Mouse (Mus musculus): ENCODE results near the gene Mfsd4a. TPM values are rescaled to one million over a fixed set of nuclear protein-coding genes. Genes with fewer than 3 reads are reported as not detected.
A peak's percentile ranks its signal among the peaks of the same experiment; 100 is the strongest.

The Mfsd4a gene
- polyA plus RNA-seq, 1 experiment = 14.0 TPM

DNA sequence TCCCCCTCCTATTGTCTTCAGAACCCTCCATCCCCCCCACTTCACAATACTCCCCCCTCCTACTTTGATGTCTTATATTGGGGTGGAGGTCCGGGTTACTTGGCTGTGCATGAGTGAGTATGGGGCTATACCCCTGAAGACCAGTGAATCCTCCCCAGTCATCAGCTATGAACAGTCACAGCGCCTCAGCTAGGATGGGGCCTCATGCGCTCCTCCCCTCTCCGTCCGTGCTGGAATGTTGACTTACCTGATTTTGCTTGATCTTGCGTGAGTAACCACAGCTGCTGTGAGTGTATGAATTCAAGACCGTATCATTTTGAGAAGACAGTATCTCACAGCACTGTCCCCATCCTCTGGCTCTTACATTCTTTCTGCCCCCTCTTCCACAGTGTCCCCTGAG lies 48.0 kb downstream of the Mfsd4a start:
- 93% methylated on average over 7 of the region's 7 CpGs for WGBS
- no peak overlapping the region for H3K4me3 ChIP-seq (ENCODE audit: low read depth, low read length)
- no peaks in the 10 kb centered on the region for H3K27me3 ChIP-seq (ENCODE audit: control insufficient read depth, insufficient read depth, low read length)
- H3K36me3 ChIP-seq (ENCODE audit: control insufficient read depth, insufficient read depth, low read length) = peaks cover 73% of the 10 kb centered on the region
- H3K27ac ChIP-seq (ENCODE audit: insufficient read depth, low read depth, low read length) = no peak overlapping the region
- peaks cover 2% of the 10 kb centered on the region; the same call in 1 of the 2 replicates for H3K4me1 ChIP-seq (ENCODE audit: control insufficient read depth, insufficient read depth, insufficient read length, low read length)
- TF ChIP-seq POLR2A (IDR thresholded peaks at IDR 0.05; ENCODE audit: low read depth, low read length) = no peak
- TF ChIP-seq CTCF (IDR thresholded peaks at IDR 0.05; ENCODE audit: extremely low read depth, insufficient read length, insufficient replicate concordance, low read depth, low read length) = no peak

DNA sequence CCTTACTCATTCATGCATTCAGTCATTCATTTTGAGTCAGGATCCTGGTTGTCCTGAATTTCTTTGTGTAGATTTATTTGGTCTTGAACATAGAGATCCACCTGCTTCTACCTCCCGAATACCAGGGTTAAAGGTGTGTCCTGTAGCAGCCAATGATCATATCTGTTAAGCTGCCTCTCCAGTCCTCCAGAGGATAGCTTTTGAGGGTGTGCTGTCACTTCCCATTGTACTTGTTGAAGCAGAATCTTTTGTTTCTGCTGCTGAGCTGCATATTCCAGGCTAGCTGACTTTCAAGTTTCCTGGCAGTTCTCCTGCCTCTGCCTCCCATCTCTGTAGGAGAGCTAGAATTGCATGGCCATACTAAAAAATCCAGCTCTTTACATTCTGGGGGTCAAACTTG lies 51.2 kb downstream of the Mfsd4a start:
- Histone ChIP-seq H3K4me1 (ENCODE audit: control insufficient read depth, insufficient read depth, insufficient read length, low read length) (peaks cover 3% of the 10 kb centered on the region), H3K27ac (ENCODE audit: insufficient read depth, low read depth, low read length) (no peak overlapping the region), H3K4me3 (ENCODE audit: low read depth, low read length) (no peak overlapping the region), H3K36me3 (ENCODE audit: control insufficient read depth, insufficient read depth, low read length) (peaks cover 59% of the 10 kb centered on the region), H3K27me3 (ENCODE audit: control insufficient read depth, insufficient read depth, low read length) (no peaks in the 10 kb centered on the region)
- TF ChIP-seq POLR2A (IDR thresholded peaks at IDR 0.05; ENCODE audit: low read depth, low read length) (no peak), CTCF (IDR thresholded peaks at IDR 0.05; ENCODE audit: extremely low read depth, insufficient read length, insufficient replicate concordance, low read depth, low read length) (no peak)
- 69% methylated on average over 1 of the region's 1 CpGs for WGBS

DNA sequence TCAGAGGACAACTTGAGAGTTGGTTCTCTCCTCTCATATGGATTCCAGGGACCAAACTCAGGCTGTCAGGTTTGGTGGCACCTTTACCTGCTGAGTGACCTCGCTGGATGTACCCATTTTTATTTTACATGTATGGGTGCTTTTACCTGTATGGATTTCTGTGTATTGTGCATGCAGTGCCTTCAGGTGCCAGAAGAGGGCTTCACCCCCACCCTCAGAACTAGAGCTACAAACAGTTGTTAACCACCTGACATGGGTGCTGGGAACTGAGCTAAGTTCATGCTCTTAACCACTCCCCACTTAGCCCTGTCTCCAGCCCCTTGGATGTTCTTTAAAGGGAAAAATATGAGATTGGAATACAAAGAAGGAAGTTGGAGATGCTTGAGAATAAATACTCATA lies 53.1 kb downstream of the Mfsd4a start:
- H3K27me3 ChIP-seq (ENCODE audit: control insufficient read depth, insufficient read depth, low read length) = no peaks in the 10 kb centered on the region
- peaks cover 44% of the 10 kb centered on the region for H3K36me3 ChIP-seq (ENCODE audit: control insufficient read depth, insufficient read depth, low read length)
- no peak overlapping the region for H3K27ac ChIP-seq (ENCODE audit: insufficient read depth, low read depth, low read length)
- 100% methylated on average over 1 of the region's 1 CpGs for WGBS
- peaks cover 14% of the 10 kb centered on the region for H3K4me1 ChIP-seq (ENCODE audit: control insufficient read depth, insufficient read depth, insufficient read length, low read length)
- H3K4me3 ChIP-seq (ENCODE audit: low read depth, low read length) = no peak overlapping the region
- TF ChIP-seq POLR2A (IDR thresholded peaks at IDR 0.05; ENCODE audit: low read depth, low read length) (no peak), CTCF (IDR thresholded peaks at IDR 0.05; ENCODE audit: extremely low read depth, insufficient read length, insufficient replicate concordance, low read depth, low read length) (peak; percentile 24; the same call in 1 of the 2 replicates)

GRCm38 (mm10) chr1:132012861-132013260 lies 55.0 kb downstream of the Mfsd4a start:
- peaks cover 28% of the 10 kb centered on the region for H3K36me3 ChIP-seq (ENCODE audit: control insufficient read depth, insufficient read depth, low read length)
- H3K27ac ChIP-seq (ENCODE audit: insufficient read depth, low read depth, low read length) = peak overlapping the region; percentile 38; the same call in 1 of the 2 replicates
- no peaks in the 10 kb centered on the region for H3K27me3 ChIP-seq (ENCODE audit: control insufficient read depth, insufficient read depth, low read length)
- TF ChIP-seq POLR2A (IDR thresholded peaks at IDR 0.05; ENCODE audit: low read depth, low read length) (no peak), CTCF (IDR thresholded peaks at IDR 0.05; ENCODE audit: extremely low read depth, insufficient read length, insufficient replicate concordance, low read depth, low read length) (no peak)
- peaks cover 15% of the 10 kb centered on the region for H3K4me1 ChIP-seq (ENCODE audit: control insufficient read depth, insufficient read depth, insufficient read length, low read length)
- 83% methylated on average over 8 of the region's 8 CpGs for WGBS
- H3K4me3 ChIP-seq (ENCODE audit: low read depth, low read length) = no peak overlapping the region

GRCm38 (mm10) chr1:132011785-132012184 lies 56.1 kb downstream of the Mfsd4a start:
- H3K27ac ChIP-seq (ENCODE audit: insufficient read depth, low read depth, low read length) = no peak overlapping the region
- no peaks in the 10 kb centered on the region for H3K27me3 ChIP-seq (ENCODE audit: control insufficient read depth, insufficient read depth, low read length)
- H3K36me3 ChIP-seq (ENCODE audit: control insufficient read depth, insufficient read depth, low read length) = peaks cover 19% of the 10 kb centered on the region
- 53% methylated on average over 2 of the region's 2 CpGs for WGBS
- no peak for TF ChIP-seq CTCF (IDR thresholded peaks at IDR 0.05; ENCODE audit: extremely low read depth, insufficient read length, insufficient replicate concordance, low read depth, low read length)
- no peak for TF ChIP-seq POLR2A (IDR thresholded peaks at IDR 0.05; ENCODE audit: low read depth, low read length)
- peaks cover 16% of the 10 kb centered on the region for H3K4me1 ChIP-seq (ENCODE audit: control insufficient read depth, insufficient read depth, insufficient read length, low read length)
- no peak overlapping the region for H3K4me3 ChIP-seq (ENCODE audit: low read depth, low read length)

DNA sequence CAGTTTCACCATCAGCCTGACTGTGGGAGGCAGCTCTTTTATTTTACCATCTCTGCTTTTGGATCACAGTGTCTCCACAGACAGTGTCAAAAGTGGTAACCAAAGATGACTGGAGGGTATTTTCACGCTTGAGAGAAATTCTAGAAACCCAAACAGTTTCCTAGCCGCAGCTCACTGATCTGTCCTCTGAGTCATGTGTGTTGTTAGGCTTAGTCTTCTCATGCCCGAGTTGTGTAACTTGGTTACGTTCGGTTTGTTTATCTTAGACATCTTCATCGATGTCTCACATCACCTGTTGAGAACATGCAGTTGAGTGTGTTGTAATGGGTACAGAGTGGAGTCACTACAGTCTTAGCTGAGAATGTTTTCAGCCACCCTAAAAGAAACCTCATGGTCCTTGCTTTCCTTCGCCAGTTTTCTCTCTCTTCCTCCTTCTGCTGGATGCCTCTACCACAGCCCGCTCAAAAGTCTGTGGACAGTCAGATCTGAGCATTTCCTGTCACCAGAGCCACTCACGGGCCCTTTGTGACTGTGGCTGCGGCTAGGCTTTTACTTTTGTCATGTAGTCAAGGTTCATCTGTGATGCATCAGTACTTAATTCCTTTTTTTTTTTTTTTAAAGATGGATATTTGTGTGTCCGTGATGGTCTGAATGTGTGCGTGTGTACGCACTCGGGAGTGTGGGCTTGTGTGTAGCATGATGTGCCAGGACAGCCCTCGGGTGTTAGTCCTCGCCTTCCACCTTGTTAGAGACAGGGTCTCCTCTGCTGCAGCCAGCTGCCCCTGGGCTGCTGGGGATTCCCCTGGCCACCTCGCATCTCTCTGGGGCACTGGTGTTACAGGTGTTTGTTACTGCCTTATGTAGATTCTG lies 57.0 kb downstream of the Mfsd4a start:
- Histone ChIP-seq H3K36me3 (ENCODE audit: control insufficient read depth, insufficient read depth, low read length) (peaks cover 16% of the 10 kb centered on the region), H3K27me3 (ENCODE audit: control insufficient read depth, insufficient read depth, low read length) (no peaks in the 10 kb centered on the region), H3K4me3 (ENCODE audit: low read depth, low read length) (peak overlapping the region; percentile 23), H3K4me1 (ENCODE audit: control insufficient read depth, insufficient read depth, insufficient read length, low read length) (peaks cover 21% of the 10 kb centered on the region), H3K27ac (ENCODE audit: insufficient read depth, low read depth, low read length) (peak overlapping the region; percentile 63)
- 65% methylated on average over 17 of the region's 17 CpGs for WGBS
- TF ChIP-seq CTCF (IDR thresholded peaks at IDR 0.05; ENCODE audit: extremely low read depth, insufficient read length, insufficient replicate concordance, low read depth, low read length) (no peak), POLR2A (IDR thresholded peaks at IDR 0.05; ENCODE audit: low read depth, low read length) (no peak)

DNA sequence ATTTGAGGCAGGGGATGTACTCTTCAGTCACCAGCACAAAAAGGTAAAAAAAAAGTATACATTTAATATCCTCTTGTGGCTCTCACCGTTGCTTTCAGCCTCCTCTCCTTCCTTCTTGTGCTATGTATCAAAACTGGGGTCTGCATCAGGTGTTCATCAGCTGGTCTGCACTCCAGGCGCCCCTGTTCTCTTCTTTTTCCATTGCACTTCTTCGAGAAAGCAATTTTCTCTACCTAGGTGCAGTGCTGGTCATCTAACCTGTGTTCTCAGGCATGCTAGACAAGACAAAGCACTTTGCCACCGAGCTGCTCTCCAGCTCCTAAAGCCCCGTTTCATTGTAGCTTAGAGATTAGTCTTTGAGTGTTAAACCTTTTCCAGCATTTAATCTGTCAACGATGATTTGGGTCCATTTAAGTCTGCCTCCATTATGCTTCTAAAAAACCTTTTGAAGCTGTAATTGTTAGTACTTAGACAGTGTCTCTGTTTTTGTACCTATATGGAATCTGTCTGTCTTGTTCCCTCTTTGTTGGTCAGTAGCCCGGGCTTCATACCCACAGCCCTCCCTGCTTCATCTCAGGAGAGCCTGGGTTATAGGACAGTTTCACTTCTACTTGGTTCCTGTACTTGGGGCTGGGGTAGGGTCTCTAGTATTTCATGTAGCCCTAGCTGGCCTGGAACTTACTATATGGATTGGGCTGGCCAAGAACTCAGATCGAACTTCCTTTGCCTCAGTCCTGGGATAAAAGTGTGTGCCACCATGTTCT lies 58.8 kb downstream of the Mfsd4a start:
- TF ChIP-seq CTCF (IDR thresholded peaks at IDR 0.05; ENCODE audit: extremely low read depth, insufficient read length, insufficient replicate concordance, low read depth, low read length) (no peak), POLR2A (IDR thresholded peaks at IDR 0.05; ENCODE audit: low read depth, low read length) (no peak)
- H3K4me3 ChIP-seq (ENCODE audit: low read depth, low read length) = peak overlapping the region; percentile 56
- H3K27ac ChIP-seq (ENCODE audit: insufficient read depth, low read depth, low read length) = peak overlapping the region; percentile 99
- peaks cover 22% of the 10 kb centered on the region for H3K4me1 ChIP-seq (ENCODE audit: control insufficient read depth, insufficient read depth, insufficient read length, low read length)
- 0 out of 2 replicates have a peak, but pooled peaks cover 5% of the 10 kb centered on the region for H3K36me3 ChIP-seq (ENCODE audit: control insufficient read depth, insufficient read depth, low read length)
- WGBS = 11% methylated on average over 8 of the region's 8 CpGs
- no peaks in the 10 kb centered on the region for H3K27me3 ChIP-seq (ENCODE audit: control insufficient read depth, insufficient read depth, low read length)
